In genomic region chr13:47310751-47311202, GRCm38 (mm10) we compare ENCODE assay signal across 15 mouse cellular contexts.
DNase-seq lines count a peak whose midpoint lies in the region; ATAC-seq and TF ChIP-seq lines count a peak whose summit lies in the region.
"Had no signal": no experiment of that assay in that cellular context is flagged by ENCODE, and none has a peak within 500 bp of the region (broad histone marks: within the 10 kb centered on the region; RNA-seq: fewer than 3 reads in every experiment).

No protein-coding gene starts in this region.

- no peak overlapping the region for H3K27ac ChIP-seq in midbrain, embryonic 11.5 days (ENCODE audit: low read depth, low read length)
- no peak overlapping the region for H3K27ac ChIP-seq in midbrain, embryonic 10.5 days (replicated peaks)
- H3K27ac ChIP-seq in forebrain, postnatal 0 days (ENCODE audit: low read depth, low read length) = 0 out of 2 replicates have a peak overlapping the region, but pooled peaks have one; percentile 40
- H3K27ac ChIP-seq: lung, embryonic 15.5 days had no signal

- H3K36me3 ChIP-seq in midbrain, embryonic 11.5 days (ENCODE audit: control insufficient read depth, insufficient read depth, low read length) = no peaks in the 10 kb centered on the region
- no peaks in the 10 kb centered on the region for H3K36me3 ChIP-seq in midbrain, embryonic 10.5 days
- no peaks in the 10 kb centered on the region for H3K36me3 ChIP-seq in forebrain, postnatal 0 days (ENCODE audit: insufficient read depth)
- H3K36me3 ChIP-seq: lung, embryonic 15.5 days had no signal

- no peak overlapping the region for H3K9ac ChIP-seq in midbrain, embryonic 11.5 days (ENCODE audit: low read length)
- no peak overlapping the region for H3K9ac ChIP-seq in forebrain, postnatal 0 days
- H3K9ac ChIP-seq: lung, embryonic 15.5 days had no signal

- H3K4me2 ChIP-seq in midbrain, embryonic 11.5 days = no peak overlapping the region
- H3K4me2 ChIP-seq in forebrain, postnatal 0 days (ENCODE audit: low read depth) = no peak overlapping the region
- H3K4me2 ChIP-seq: heart, embryonic 11.5 days; lung, embryonic 15.5 days had no signal

- H3K4me1 ChIP-seq in midbrain, embryonic 11.5 days (ENCODE audit: control insufficient read depth, insufficient read depth, low read length) = no peaks in the 10 kb centered on the region
- peaks cover 10% of the 10 kb centered on the region for H3K4me1 ChIP-seq in midbrain, embryonic 10.5 days
- H3K4me1 ChIP-seq in forebrain, postnatal 0 days (ENCODE audit: insufficient read depth) = no peaks in the 10 kb centered on the region
- H3K4me1 ChIP-seq: lung, embryonic 15.5 days had no signal

- H3K4me3 ChIP-seq in midbrain, embryonic 11.5 days (ENCODE audit: low read depth, low read length) = no peak overlapping the region
- H3K4me3 ChIP-seq in midbrain, embryonic 10.5 days = no peak overlapping the region
- H3K4me3 ChIP-seq in forebrain, postnatal 0 days (ENCODE audit: low read depth, low read length) = no peak overlapping the region
- H3K4me3 ChIP-seq: lung, embryonic 15.5 days had no signal

- 68% methylated on average over 7 of the region's 7 CpGs for WGBS in midbrain, embryonic 11.5 days
- 83% methylated on average over 7 of the region's 7 CpGs for WGBS in midbrain, embryonic 10.5 days
- WGBS in forebrain, postnatal 0 days = 20% methylated on average over 7 of the region's 7 CpGs

- no peaks in the 10 kb centered on the region for H3K9me3 ChIP-seq in midbrain, embryonic 11.5 days (ENCODE audit: control insufficient read depth, low read length)
- no peaks in the 10 kb centered on the region for H3K9me3 ChIP-seq in midbrain, embryonic 10.5 days (replicated peaks)
- no peaks in the 10 kb centered on the region for H3K9me3 ChIP-seq in forebrain, postnatal 0 days (ENCODE audit: low read length)
- H3K9me3 ChIP-seq: lung, embryonic 15.5 days had no signal

- no peak for ATAC-seq in midbrain, embryonic 11.5 days (ENCODE audit: low FRiP score)
- ATAC-seq in forebrain, postnatal 0 days = peak; percentile 90

- peak; percentile 14 to 18 for DNase-seq in frontal cortex, adult 2 months (ENCODE audit: extremely low spot score in 1 of 2, low spot score in 1 of 2)
- no peak for DNase-seq in frontal cortex, postnatal 14 days (ENCODE audit: low spot score in 2 of 2)
- peak; percentile 81 for DNase-seq in midbrain, embryonic 11.5 days (ENCODE audit: low spot score, missing footprints)
- no peak for DNase-seq in midbrain, embryonic 10.5 days (ENCODE audit: low spot score)
- DNase-seq in forebrain, postnatal 0 days = peak; percentile 63
- DNase-seq in retina, postnatal 1 day = peak; percentile 68
- no peak for DNase-seq in spleen, adult 12 weeks (ENCODE audit: low spot score)
- no peak for DNase-seq in cerebellum, postnatal 14 days
- DNase-seq: B cell, adult 2 months; cerebellum, adult 2 months; gastrocnemius, postnatal 10 days; kidney, postnatal 14 days; right cerebral cortex, postnatal 14 days had no signal

- H3K27me3 ChIP-seq in midbrain, embryonic 11.5 days (ENCODE audit: control insufficient read depth, insufficient read depth, low read length) = no peaks in the 10 kb centered on the region
- H3K27me3 ChIP-seq in midbrain, embryonic 10.5 days (ENCODE audit: low read depth, poor library complexity, severe bottlenecking) = no peaks in the 10 kb centered on the region
- H3K27me3 ChIP-seq in forebrain, postnatal 0 days (ENCODE audit: insufficient read depth, low read length) = no peaks in the 10 kb centered on the region
- H3K27me3 ChIP-seq: lung, embryonic 15.5 days had no signal

- TF ChIP-seq CTCF in forebrain, postnatal 0 days (IDR thresholded peaks at IDR 0.05; ENCODE audit: low read depth) = no peak

Comparison
In these comparisons a context has a peak if more than half of its experiments do, and no peak if none do; other contexts are left out.
1. DNase-seq: peak in frontal cortex, adult 2 months (2 of 2), midbrain, embryonic 11.5 days (single experiment), forebrain, postnatal 0 days (single experiment) and retina, postnatal 1 day (single experiment); none in frontal cortex, postnatal 14 days (0 of 2), midbrain, embryonic 10.5 days (single experiment), spleen, adult 12 weeks (single experiment) and cerebellum, postnatal 14 days (0 of 2).